Mouse (Mus musculus): Measurements from ENCODE around the gene Msmp. TPM values are rescaled to one million over a fixed set of nuclear protein-coding genes. Genes with fewer than 3 reads are reported as not detected.
"Not testable (repeated sequence)": the region's sequence is repeated elsewhere in the genome, so short reads cannot be mapped to it uniquely, and the experiment has no call there.

Msmp gene
- total and polyA plus RNA-seq, 3 experiments = not detected

DNA sequence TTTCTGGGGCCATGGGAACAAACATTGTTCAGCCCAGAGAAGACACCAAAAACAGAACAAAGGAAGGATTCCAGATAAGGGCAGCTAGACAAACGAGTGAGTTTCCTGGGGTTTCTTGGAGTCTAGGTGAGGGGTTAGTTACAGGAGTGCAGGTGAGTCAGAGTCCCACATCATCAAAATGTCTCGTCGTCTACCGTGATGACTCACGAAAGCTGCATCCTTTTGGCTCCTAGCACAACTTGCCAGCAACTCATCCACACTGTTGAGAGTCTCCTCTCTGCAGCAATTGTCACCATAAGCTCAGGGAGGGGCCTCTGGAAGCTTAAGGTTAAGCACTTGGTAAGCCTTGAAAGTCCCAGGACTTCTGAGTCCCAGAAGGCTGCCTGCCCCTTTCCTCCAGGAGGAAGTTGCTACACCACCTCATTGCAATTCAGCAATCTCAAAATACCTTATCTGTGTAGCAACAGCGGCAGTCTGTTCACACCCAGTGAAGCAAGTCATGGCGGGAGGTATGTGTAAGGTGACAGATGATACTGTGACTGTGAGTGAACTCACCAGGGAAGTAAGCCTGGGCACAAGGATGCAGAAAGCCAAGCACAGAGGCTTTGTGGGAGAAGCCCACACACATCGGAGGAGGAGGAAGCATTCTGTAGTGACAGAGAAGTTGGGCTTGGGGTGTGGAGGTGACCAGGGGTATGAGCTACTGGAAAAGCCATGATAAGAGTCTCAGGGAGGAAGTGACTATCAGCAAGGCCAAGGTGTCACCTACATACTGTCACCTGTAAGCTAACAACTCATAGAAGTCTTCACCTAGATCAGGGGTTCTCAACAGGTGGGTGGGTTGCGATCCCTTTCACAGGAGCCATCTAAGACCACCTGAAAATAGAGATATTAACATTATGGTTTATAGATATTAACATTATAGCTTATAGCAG lies 20.7 kb upstream of the Msmp start:
- Histone ChIP-seq H3K4me1 (ENCODE audit: insufficient read depth, low read depth, low read length) (peaks cover 56% of the 10 kb centered on the region), H3K4me3 (ENCODE audit: low read depth, low read length) (peak overlapping the region; percentile 18; the same call in 1 of the 2 replicates), H3K36me3 (replicated peaks) (no peaks in the 10 kb centered on the region), H3K27me3 (ENCODE audit: insufficient read depth, low read length) (no peaks in the 10 kb centered on the region), H3K9me3 (replicated peaks) (no peaks in the 10 kb centered on the region)
- DNase-seq (ENCODE audit: low spot score) (peak; percentile 36), ATAC-seq (ENCODE audit: extremely low read depth, insufficient number of reproducible peaks, low FRiP score, poor library complexity, severe bottlenecking) (peak; percentile 67)
- peak; percentile 63 for TF ChIP-seq TAL1 (conservative IDR thresholded peaks at IDR 0.05; ENCODE audit: low read depth, low read length)
- TF ChIP-seq GATA1 (IDR thresholded peaks at IDR 0.05; ENCODE audit: borderline replicate concordance, low read length) = no peak

DNA sequence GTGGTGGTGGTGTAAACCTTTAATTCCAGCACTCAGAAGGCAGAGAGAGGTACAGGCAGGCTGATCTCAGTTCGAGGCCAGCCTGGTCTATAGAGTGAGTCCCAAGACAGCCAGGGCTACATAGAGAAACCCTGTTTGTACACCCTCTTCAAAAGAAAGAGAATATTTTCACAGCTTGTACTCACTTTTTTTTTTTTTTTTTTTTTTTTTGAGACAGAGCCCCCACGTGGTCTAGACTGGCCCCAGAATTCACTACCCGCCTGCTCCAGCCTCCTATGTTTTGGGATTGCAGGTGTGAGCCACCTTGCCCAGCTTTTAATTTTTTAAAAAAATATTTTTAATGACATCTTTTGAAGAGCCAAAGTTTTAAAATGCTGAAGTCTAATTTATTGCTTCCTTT lies 19.8 kb upstream of the Msmp start:
- no peaks in the 10 kb centered on the region for H3K9me3 ChIP-seq (replicated peaks)
- peaks cover 64% of the 10 kb centered on the region for H3K4me1 ChIP-seq (ENCODE audit: insufficient read depth, low read depth, low read length)
- no peaks in the 10 kb centered on the region for H3K27me3 ChIP-seq (ENCODE audit: insufficient read depth, low read length)
- TF ChIP-seq CTCF (IDR thresholded peaks at IDR 0.05; ENCODE audit: low read depth, low read length) (no peak), GATA2 (IDR thresholded peaks at IDR 0.05; ENCODE audit: borderline replicate concordance, low read depth, low read length) (no peak), TAL1 (conservative IDR thresholded peaks at IDR 0.05; ENCODE audit: low read depth, low read length) (no peak), POLR2AphosphoS5 (IDR thresholded peaks at IDR 0.05; ENCODE audit: insufficient replicate concordance, low read depth, low read length) (no peak), GATA1 (IDR thresholded peaks at IDR 0.05; ENCODE audit: borderline replicate concordance, low read length) (no peak)
- no peak overlapping the region for H3K4me3 ChIP-seq (ENCODE audit: low read depth, low read length)
- ATAC-seq (ENCODE audit: extremely low read depth, insufficient number of reproducible peaks, low FRiP score, poor library complexity, severe bottlenecking) (no peak), DNase-seq (ENCODE audit: low spot score) (no peak)
- H3K36me3 ChIP-seq (replicated peaks) = no peaks in the 10 kb centered on the region

DNA sequence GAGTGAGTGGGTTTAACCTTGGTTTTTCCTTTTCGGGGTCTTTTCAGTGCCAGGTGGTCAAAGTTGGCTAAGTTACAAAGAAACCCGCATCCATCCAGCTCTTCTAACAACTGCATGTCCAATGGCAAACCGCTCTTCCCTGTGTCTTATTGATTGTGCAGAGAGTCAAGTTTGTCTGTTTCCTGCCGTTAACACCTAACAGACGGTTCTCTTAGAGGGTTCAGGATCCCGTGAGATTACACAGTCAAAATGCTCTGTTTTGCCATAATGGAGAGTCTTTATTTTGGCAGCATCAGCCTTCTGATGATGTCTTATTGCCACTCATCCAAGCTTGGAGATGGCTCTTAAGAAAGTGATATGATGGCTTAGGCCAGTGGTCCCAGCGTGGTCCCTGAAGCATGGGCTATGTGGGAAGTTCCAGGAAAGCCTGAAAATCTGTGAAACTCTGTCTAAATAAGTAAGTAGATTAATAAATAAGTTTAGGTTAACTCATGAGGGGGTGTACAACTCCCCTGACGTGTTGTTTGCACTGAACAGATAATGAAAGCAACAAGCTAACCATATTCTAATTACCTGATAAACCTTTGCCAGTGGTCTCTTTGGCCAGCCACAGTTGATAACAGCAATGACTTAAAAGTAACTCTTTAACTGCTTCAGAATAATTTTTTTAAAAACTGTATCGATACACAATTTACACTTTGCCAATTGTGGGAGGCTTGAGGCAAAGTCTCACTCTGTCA lies 16.1 kb upstream of the Msmp start:
- Histone ChIP-seq H3K4me3 (ENCODE audit: low read depth, low read length) (peak overlapping the region; percentile 50; the same call in 1 of the 2 replicates), H3K36me3 (replicated peaks) (no peaks in the 10 kb centered on the region), H3K27me3 (ENCODE audit: insufficient read depth, low read length) (no peaks in the 10 kb centered on the region), H3K4me1 (ENCODE audit: insufficient read depth, low read depth, low read length) (peaks cover 71% of the 10 kb centered on the region), H3K9me3 (replicated peaks) (no peaks in the 10 kb centered on the region)
- no peak for TF ChIP-seq CTCF (IDR thresholded peaks at IDR 0.05; ENCODE audit: low read depth, low read length)
- TF ChIP-seq TAL1 (conservative IDR thresholded peaks at IDR 0.05; ENCODE audit: low read depth, low read length) = no peak
- no peak for TF ChIP-seq GATA2 (IDR thresholded peaks at IDR 0.05; ENCODE audit: borderline replicate concordance, low read depth, low read length)
- no peak for TF ChIP-seq GATA1 (IDR thresholded peaks at IDR 0.05; ENCODE audit: borderline replicate concordance, low read length)
- TF ChIP-seq POLR2AphosphoS5 (IDR thresholded peaks at IDR 0.05; ENCODE audit: insufficient replicate concordance, low read depth, low read length) = no peak
- no peak for DNase-seq (ENCODE audit: low spot score)
- no peak for ATAC-seq (ENCODE audit: extremely low read depth, insufficient number of reproducible peaks, low FRiP score, poor library complexity, severe bottlenecking)

DNA sequence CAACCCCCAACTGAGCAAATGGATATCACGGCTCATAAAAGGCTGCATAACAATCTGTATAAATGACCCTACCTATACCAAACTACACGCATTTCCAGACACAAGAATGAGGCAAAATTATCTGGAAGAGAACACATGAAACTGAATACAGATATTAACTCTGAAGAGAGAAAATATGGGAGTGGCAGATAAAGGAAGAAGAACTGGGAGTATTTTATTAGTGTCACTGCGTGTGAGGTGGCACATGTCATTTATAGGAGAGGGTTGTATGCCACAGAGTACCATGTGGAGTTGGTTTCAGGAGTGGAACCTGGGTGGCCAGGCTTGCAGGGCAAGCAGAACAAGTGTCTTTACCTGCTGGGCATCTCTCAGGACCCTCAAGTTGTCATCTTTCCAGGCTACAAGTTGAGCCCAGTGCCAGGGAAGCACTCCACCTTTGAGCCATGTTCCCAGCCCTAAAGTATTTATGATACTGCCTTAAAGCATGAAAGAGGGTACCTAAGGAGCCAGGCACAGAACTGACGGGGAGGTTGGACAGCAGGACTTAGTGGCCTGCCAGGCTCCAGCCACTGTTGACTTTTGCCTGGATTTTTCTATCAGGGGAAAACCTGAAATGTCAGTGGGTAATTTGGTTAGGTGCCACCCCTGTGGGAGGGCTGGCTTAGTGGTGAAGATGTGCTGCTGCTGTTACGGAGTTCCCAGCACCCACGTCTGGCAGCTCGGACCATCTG lies 14.5 kb upstream of the Msmp start:
- Histone ChIP-seq H3K9me3 (replicated peaks) (no peaks in the 10 kb centered on the region), H3K36me3 (replicated peaks) (no peaks in the 10 kb centered on the region), H3K4me1 (ENCODE audit: insufficient read depth, low read depth, low read length) (peaks cover 57% of the 10 kb centered on the region), H3K4me3 (ENCODE audit: low read depth, low read length) (peak overlapping the region; percentile 52; the same call in 1 of the 2 replicates), H3K27me3 (ENCODE audit: insufficient read depth, low read length) (no peaks in the 10 kb centered on the region)
- ATAC-seq (ENCODE audit: extremely low read depth, insufficient number of reproducible peaks, low FRiP score, poor library complexity, severe bottlenecking) = peak; percentile 24; the same call in 1 of the 2 replicates
- DNase-seq (ENCODE audit: low spot score) = no peak
- TF ChIP-seq GATA1 (IDR thresholded peaks at IDR 0.05; ENCODE audit: borderline replicate concordance, low read length) = no peak
- TF ChIP-seq TAL1 (conservative IDR thresholded peaks at IDR 0.05; ENCODE audit: low read depth, low read length) = 0 out of 2 replicates have a peak, but pooled peaks have one; percentile 13

DNA sequence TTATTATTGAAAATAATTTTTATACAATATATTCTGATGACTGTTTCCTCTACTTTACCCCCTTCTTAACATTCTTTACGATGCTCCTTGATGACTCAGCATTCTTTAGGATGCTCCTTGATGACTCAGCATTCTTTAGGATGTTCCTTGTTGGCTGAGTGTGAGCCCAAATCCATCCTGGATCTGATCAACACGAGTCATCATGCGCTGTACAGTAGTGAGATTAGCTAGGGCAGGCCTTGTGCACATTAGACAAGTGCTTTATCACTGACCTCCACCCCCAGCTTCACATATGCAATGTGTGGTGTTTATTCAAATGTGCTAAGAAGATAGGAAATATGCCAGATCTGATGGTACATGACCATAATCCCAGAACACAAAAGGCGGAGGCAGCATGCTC lies 13.9 kb upstream of the Msmp start:
- TF ChIP-seq CTCF (IDR thresholded peaks at IDR 0.05; ENCODE audit: low read depth, low read length) (no peak), TAL1 (conservative IDR thresholded peaks at IDR 0.05; ENCODE audit: low read depth, low read length) (peak; percentile 77)
- no peak overlapping the region for H3K4me3 ChIP-seq (ENCODE audit: low read depth, low read length)
- H3K36me3 ChIP-seq (replicated peaks) = no peaks in the 10 kb centered on the region
- peaks cover 56% of the 10 kb centered on the region for H3K4me1 ChIP-seq (ENCODE audit: insufficient read depth, low read depth, low read length)
- peak; percentile 79 for ATAC-seq (ENCODE audit: extremely low read depth, insufficient number of reproducible peaks, low FRiP score, poor library complexity, severe bottlenecking)
- DNase-seq (ENCODE audit: low spot score) = no peak
- no peaks in the 10 kb centered on the region for H3K9me3 ChIP-seq (replicated peaks)
- no peaks in the 10 kb centered on the region for H3K27me3 ChIP-seq (ENCODE audit: insufficient read depth, low read length)

DNA sequence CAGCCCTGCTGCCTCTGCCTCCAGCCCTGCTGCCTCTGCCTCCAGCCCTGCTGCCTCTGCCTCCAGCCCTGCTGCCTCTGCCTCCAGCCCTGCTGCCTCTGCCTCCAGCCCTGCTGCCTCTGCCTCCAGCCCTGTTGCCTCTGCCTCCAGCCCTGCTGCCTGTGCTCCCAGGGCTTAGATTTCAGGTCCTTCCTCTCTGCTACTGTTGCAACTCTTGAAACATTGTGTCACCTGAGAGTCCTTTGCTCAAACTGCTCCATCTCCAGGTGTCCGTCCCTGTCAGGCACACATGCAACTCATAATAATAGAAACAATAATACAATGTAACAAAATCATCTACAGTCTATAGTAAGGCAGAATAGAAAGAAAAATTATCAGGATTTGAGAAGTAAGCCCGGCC lies 12.3 kb upstream of the Msmp start:
- ATAC-seq (ENCODE audit: extremely low read depth, insufficient number of reproducible peaks, low FRiP score, poor library complexity, severe bottlenecking); H3K4me3 ChIP-seq (ENCODE audit: low read depth, low read length); DNase-seq (ENCODE audit: low spot score); H3K36me3 ChIP-seq (replicated peaks); H3K9me3 ChIP-seq (replicated peaks); H3K27me3 ChIP-seq (ENCODE audit: insufficient read depth, low read length): not testable (repeated sequence)
- peaks cover 51% of the 10 kb centered on the region for H3K4me1 ChIP-seq (ENCODE audit: insufficient read depth, low read depth, low read length)

Data from G1E (cell line).